Mouse (Mus musculus) liver, embryonic 15.5 days (tissue): ENCODE data around the gene Nxn. TPM values are rescaled to one million over a fixed set of nuclear protein-coding genes. Genes with fewer than 3 reads are reported as not detected.

Experiments used
- ATAC-seq: fragments of 200-750 bp; cut with Nextera tagmentation; 2 replicates; pipeline ENCODE4 v1.8.0; 2017; ENCODE audit warnings: moderate number of reproducible peaks, mild to moderate bottlenecking, moderate library complexity; ENCODE audit not compliant: insufficient read depth
- H3K27ac ChIP-seq: fragments of 300-500 bp; sonication (generic); replicated peaks from 2 replicates; pipeline ENCODE4 v1.5.1; 2015; ENCODE audit warnings: mild to moderate bottlenecking, inconsistent platforms
- H3K27me3 ChIP-seq: fragments of 300-500 bp; sonication (generic); 2 replicates; pipeline ENCODE4 v1.6.1; 2015; ENCODE audit warnings: mild to moderate bottlenecking, inconsistent platforms
- H3K36me3 ChIP-seq: fragments of 300-500 bp; sonication (generic); replicated peaks from 2 replicates; pipeline ENCODE4 v1.6.1; 2015; ENCODE audit warnings: moderate library complexity, mild to moderate bottlenecking, inconsistent platforms
- H3K4me1 ChIP-seq: fragments of 300-500 bp; sonication (generic); replicated peaks from 2 replicates; pipeline ENCODE4 v1.6.1; 2015; ENCODE audit warnings: inconsistent platforms
- H3K4me2 ChIP-seq: fragments of 300-500 bp; sonication (generic); 2 replicates; pipeline ENCODE4 v1.6.1; 2015; ENCODE audit warnings: moderate library complexity, mild to moderate bottlenecking, inconsistent platforms
- H3K4me3 ChIP-seq: fragments of 300-500 bp; sonication (generic); replicated peaks from 2 replicates; pipeline ENCODE4 v1.5.1; 2015; ENCODE audit warnings: mild to moderate bottlenecking, inconsistent platforms
- H3K9ac ChIP-seq: fragments of 300-500 bp; sonication (generic); 2 replicates; pipeline ENCODE4 v1.6.1; 2015; ENCODE audit warnings: moderate library complexity, mild to moderate bottlenecking, inconsistent platforms
- H3K9me3 ChIP-seq: fragments of 300-500 bp; sonication (generic); replicated peaks from 2 replicates; pipeline ENCODE4 v1.6.1; 2016; ENCODE audit warnings: inconsistent platforms
- WGBS: fragments of 180-500 bp; shearing (Covaris S2); methylation state at CpG from one replicate; pipeline ENCODE4 v1.1.7; 2015; ENCODE audit warnings: mixed read lengths; ENCODE audit not compliant: insufficient replicate concordance; 5-methylcytosine and 5-hydroxymethylcytosine counted together
- polyA plus RNA-seq: library from polyadenylated mRNA; unstranded; fragments of >200 nt; fragmentation: Nextera tagmentation; extraction: Ambion mirVana; gene quantifications from 2 replicates; pipeline ENCODE4 v1.2.1, GENCODE M21; 2015

Gene Nxn
- polyA plus RNA-seq, 1 experiment from 2014 or later: 2.5 TPM

GRCm38 (mm10) chr11:76260208-76261050, 138.5 kb downstream of the Nxn start:
- Histone ChIP-seq H3K27me3 (no peaks in the 10 kb centered on the region), H3K9ac (no peak overlapping the region), H3K27ac (no peak overlapping the region), H3K4me2 (no peak overlapping the region), H3K36me3 (no peaks in the 10 kb centered on the region), H3K4me3 (no peak overlapping the region), H3K4me1 (no peaks in the 10 kb centered on the region), H3K9me3 (no peaks in the 10 kb centered on the region)
- no peak for ATAC-seq
- WGBS: 70% methylated on average over 10 of the region's 10 CpGs

DNA sequence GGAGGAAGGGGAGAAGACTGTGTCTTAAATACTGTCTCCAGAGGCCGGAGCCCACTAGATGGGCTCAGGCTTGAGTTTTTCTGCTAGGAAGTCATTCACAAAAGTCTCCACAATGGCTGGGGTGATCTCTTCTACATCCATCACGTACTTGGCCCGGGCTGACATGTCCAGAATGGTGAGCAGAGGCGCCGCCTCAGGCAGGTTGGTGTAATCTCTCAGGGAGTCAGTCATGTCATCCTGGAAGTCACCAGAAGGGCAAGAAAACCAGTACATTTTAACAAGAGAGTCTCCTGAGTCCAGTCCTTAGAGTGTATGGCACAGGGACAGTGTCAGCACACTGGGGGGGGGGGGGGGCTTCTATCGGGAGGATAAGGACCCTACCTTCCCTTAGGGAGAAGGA, 140.4 kb downstream of the Nxn start:
- ATAC-seq: no peak

GRCm38 (mm10) chr11:76257386-76257785, 141.6 kb downstream of the Nxn start:
- Histone ChIP-seq H3K4me2 (no peak overlapping the region), H3K4me3 (no peak overlapping the region)

More for the DNA sequence above, 140.4 kb downstream of the Nxn start:
- no peak overlapping the region for H3K9ac ChIP-seq
- no peaks in the 10 kb centered on the region for H3K4me1 ChIP-seq
- H3K27ac ChIP-seq: no peak overlapping the region
- H3K9me3 ChIP-seq: no peaks in the 10 kb centered on the region
- H3K27me3 ChIP-seq: no peaks in the 10 kb centered on the region
- H3K4me2 ChIP-seq: no peak overlapping the region
- H3K36me3 ChIP-seq: no peaks in the 10 kb centered on the region
- H3K4me3 ChIP-seq: no peak overlapping the region
- WGBS: 70% methylated on average over 6 of the region's 6 CpGs

DNA sequence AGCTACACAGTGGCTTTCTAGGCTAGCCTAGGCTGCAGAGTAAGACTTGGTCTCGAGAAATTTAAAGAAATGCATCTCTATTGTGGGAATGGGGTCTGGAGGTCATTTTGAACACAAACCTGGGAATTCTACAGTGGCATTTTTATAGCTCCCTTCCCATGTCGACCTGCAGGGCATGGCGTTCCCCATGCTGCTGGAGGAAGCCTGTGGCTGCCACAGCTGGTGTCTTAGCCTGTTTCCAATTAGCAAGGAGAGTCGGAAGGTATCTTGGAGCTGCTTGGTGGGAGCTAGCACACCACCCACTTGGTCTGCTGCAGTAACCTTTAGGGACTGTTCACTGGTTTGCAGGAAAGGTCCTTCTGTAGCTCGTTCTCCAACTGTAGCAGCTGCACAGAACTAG, 142.8 kb downstream of the Nxn start:
- ATAC-seq: no peak
- Histone ChIP-seq H3K9me3 (no peaks in the 10 kb centered on the region), H3K27ac (no peak overlapping the region), H3K4me1 (no peaks in the 10 kb centered on the region), H3K4me3 (no peak overlapping the region), H3K4me2 (no peak overlapping the region), H3K27me3 (no peaks in the 10 kb centered on the region), H3K9ac (no peak overlapping the region), H3K36me3 (0 out of 2 replicates have a peak, but pooled peaks cover 2% of the 10 kb centered on the region)
- WGBS: 51% methylated on average over 5 of the region's 5 CpGs

More at GRCm38 (mm10) chr11:76257386-76257785, 141.6 kb downstream of the Nxn start:
- no peaks in the 10 kb centered on the region for H3K4me1 ChIP-seq
- no peak overlapping the region for H3K27ac ChIP-seq
- no peak overlapping the region for H3K9ac ChIP-seq
- no peaks in the 10 kb centered on the region for H3K36me3 ChIP-seq
- ATAC-seq: no peak
- H3K9me3 ChIP-seq: no peaks in the 10 kb centered on the region
- H3K27me3 ChIP-seq: no peaks in the 10 kb centered on the region
- 59% methylated on average over 4 of the region's 4 CpGs for WGBS

DNA sequence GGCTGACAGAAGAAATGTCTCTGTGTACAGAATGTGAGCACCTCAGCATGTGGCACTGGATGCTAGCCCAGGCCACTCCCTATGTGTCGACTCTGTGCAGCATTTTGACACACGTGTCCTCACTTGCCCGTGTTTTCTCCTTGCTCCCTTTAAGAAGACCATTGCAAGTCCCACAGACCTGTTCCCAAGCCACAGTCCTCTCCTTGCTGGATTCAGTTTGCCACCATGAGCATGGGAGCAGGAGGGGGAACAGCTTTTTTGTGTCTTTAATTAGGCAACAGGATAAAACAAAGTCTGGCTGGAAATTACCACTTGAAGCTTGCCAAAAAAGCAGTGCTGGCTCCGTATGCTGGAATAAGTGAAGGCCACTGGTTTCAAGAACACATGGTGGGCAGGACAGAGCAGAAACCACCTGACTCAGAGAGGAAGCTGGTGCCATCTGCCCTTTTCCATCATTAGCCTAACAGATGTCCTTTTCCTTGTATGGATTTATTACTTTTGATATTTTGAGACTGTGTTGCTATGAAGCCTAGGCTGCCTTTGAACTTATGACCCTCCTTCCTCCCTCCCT, 143.4 kb downstream of the Nxn start:
- Histone ChIP-seq H3K36me3 (peaks cover 7% of the 10 kb centered on the region), H3K4me1 (no peaks in the 10 kb centered on the region), H3K4me2 (no peak overlapping the region), H3K27me3 (no peaks in the 10 kb centered on the region), H3K27ac (no peak overlapping the region), H3K9me3 (no peaks in the 10 kb centered on the region), H3K9ac (no peak overlapping the region), H3K4me3 (no peak overlapping the region)
- WGBS: 64% methylated on average over 4 of the region's 4 CpGs
- no peak for ATAC-seq

- Histone ChIP-seq H3K9me3 (no peaks in the 10 kb centered on the region), H3K4me1 (no peaks in the 10 kb centered on the region), H3K4me2 (no peak overlapping the region), H3K27me3 (no peaks in the 10 kb centered on the region), H3K4me3 (no peak overlapping the region), H3K27ac (no peak overlapping the region), H3K36me3 (peaks cover 22% of the 10 kb centered on the region), H3K9ac (no peak overlapping the region)
- no peak for ATAC-seq
- 84% methylated on average over 4 of the region's 4 CpGs for WGBS
Measured at GRCm38 (mm10) chr11:76253918-76254264, 145.0 kb downstream of the Nxn start.

GRCm38 (mm10) chr11:76253145-76253917, 145.6 kb downstream of the Nxn start:
- Histone ChIP-seq H3K9ac (no peak overlapping the region), H3K27ac (no peak overlapping the region), H3K4me3 (no peak overlapping the region), H3K9me3 (no peaks in the 10 kb centered on the region), H3K27me3 (no peaks in the 10 kb centered on the region), H3K4me1 (no peaks in the 10 kb centered on the region), H3K36me3 (peaks cover 28% of the 10 kb centered on the region), H3K4me2 (no peak overlapping the region)
- WGBS: 49% methylated on average over 5 of the region's 5 CpGs
- ATAC-seq: no peak

DNA sequence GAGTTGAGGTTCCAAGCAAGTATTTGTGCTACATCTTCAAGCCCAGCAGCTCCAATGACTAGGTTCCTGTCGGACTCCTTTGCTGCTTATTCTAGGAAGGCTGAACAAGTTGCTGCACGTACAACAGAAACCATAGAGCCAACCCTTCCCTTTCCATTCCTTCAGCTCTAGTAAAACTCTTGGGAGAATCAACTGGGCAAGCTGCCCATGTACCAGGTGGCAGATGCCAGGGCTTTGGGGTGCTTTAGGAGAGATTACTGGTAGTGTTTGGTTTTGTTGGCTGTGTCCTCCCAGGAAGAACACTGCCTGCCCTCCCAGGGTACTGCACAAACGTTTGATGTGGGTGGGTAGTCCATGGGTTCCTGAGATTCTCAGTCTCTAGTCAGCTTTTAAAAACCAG, 146.9 kb downstream of the Nxn start:
- no peak overlapping the region for H3K9ac ChIP-seq
- no peak overlapping the region for H3K4me3 ChIP-seq
- H3K36me3 ChIP-seq: peaks cover 34% of the 10 kb centered on the region
- no peak overlapping the region for H3K4me2 ChIP-seq
- ATAC-seq: no peak
- H3K27ac ChIP-seq: no peak overlapping the region
- H3K9me3 ChIP-seq: no peaks in the 10 kb centered on the region
- no peaks in the 10 kb centered on the region for H3K27me3 ChIP-seq
- 51% methylated on average over 3 of the region's 3 CpGs for WGBS
- no peaks in the 10 kb centered on the region for H3K4me1 ChIP-seq

DNA sequence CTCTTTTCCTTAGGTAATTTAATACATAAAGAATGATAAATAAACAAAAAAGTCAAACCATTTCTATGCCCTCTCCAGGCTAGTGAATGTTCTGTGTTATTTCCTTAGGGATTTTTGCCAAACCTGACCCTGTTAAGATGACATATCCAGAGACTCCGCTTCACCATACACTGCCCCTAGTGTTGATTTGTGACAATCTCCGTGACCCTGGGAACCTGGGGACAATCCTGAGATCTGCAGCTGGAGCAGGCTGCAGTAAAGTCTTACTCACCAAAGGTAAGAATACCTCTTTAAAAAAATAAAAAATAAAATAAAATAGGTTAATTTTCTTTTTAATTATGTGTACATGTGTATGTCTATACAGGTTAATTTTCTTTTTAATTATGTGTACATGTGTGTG, 151.7 kb downstream of the Nxn start:
- 67% methylated on average over 2 of the region's 2 CpGs for WGBS
- Histone ChIP-seq H3K36me3 (peaks cover 34% of the 10 kb centered on the region), H3K27me3 (no peaks in the 10 kb centered on the region), H3K9me3 (no peaks in the 10 kb centered on the region), H3K4me1 (peaks cover 21% of the 10 kb centered on the region), H3K4me3 (no peak overlapping the region), H3K4me2 (no peak overlapping the region), H3K9ac (no peak overlapping the region), H3K27ac (no peak overlapping the region)
- ATAC-seq: no peak

GRCm38 (mm10) chr11:76246439-76246838, 152.5 kb downstream of the Nxn start:
- H3K4me3 ChIP-seq: no peak overlapping the region
- no peaks in the 10 kb centered on the region for H3K27me3 ChIP-seq
- peaks cover 32% of the 10 kb centered on the region for H3K36me3 ChIP-seq
- H3K9me3 ChIP-seq: no peaks in the 10 kb centered on the region
- no peak overlapping the region for H3K9ac ChIP-seq
- H3K27ac ChIP-seq: no peak overlapping the region
- ATAC-seq: no peak
- no peak overlapping the region for H3K4me2 ChIP-seq
- peaks cover 21% of the 10 kb centered on the region for H3K4me1 ChIP-seq

DNA sequence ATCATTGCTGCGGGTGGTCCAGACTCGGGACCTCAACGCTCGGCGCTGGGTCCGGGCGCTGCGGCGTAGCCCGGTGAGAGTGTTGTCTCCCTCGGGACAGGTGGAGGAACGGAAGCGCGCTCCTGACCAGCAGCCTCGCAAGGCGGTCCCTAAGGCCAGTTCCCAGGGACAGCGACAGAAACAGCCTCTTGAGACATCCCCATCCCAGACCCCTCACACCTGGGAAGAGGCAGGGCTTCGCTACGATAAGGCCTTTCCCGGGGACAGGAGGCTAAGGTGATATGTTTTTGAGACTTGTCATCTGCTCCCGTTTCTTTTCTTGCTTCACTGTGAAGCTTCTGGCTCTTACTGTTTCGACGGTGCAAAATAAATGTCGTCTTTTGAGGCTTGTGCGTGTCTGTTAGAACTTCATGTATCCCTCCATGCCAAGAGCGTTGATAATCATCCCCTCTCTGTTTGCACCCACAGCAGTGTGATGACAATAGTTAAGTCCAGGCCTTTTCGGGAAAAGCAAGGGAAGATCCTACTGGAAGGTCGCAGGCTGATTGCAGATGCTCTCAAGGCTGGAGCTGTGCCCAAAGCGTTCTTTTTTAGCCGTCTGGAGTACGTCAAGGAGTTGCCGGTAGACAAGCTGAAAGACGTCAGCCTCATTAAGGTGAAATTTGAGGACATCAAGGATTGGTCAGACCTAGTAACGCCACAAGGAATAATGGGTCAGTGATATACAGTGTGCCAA, 155.0 kb downstream of the Nxn start:
- peak; percentile 54 for ATAC-seq
- 2% methylated on average over 34 of the region's 34 CpGs for WGBS
- H3K4me2 ChIP-seq: peak overlapping the region; percentile 91
- peaks cover 26% of the 10 kb centered on the region for H3K36me3 ChIP-seq
- no peak overlapping the region for H3K27ac ChIP-seq
- H3K9me3 ChIP-seq: no peaks in the 10 kb centered on the region
- peaks cover 21% of the 10 kb centered on the region for H3K4me1 ChIP-seq
- H3K27me3 ChIP-seq: no peaks in the 10 kb centered on the region
- peak overlapping the region; percentile 84 for H3K9ac ChIP-seq
- peak overlapping the region; percentile 86 for H3K4me3 ChIP-seq
